Mouse (Mus musculus) small intestine, adult 10 weeks (tissue): ENCODE measurements around the gene N4bp3. TPM values are rescaled to one million over a fixed set of nuclear protein-coding genes. Genes with fewer than 3 reads are reported as not detected.

Experiments
- polyA plus RNA-seq: library from polyadenylated mRNA; stranded (reverse); fragments of 350-450 nt; fragmentation: Illumina TruSeq; extraction: RNeasy Lipid Tissue Mini Kit (QIAGEN cat#74804); gene quantifications from one replicate; pipeline ENCODE4 v1.2.3, GENCODE M21; 2014; ENCODE audit warnings: low replicate concordance

N4bp3 gene
- not detected for polyA plus RNA-seq

DNA sequence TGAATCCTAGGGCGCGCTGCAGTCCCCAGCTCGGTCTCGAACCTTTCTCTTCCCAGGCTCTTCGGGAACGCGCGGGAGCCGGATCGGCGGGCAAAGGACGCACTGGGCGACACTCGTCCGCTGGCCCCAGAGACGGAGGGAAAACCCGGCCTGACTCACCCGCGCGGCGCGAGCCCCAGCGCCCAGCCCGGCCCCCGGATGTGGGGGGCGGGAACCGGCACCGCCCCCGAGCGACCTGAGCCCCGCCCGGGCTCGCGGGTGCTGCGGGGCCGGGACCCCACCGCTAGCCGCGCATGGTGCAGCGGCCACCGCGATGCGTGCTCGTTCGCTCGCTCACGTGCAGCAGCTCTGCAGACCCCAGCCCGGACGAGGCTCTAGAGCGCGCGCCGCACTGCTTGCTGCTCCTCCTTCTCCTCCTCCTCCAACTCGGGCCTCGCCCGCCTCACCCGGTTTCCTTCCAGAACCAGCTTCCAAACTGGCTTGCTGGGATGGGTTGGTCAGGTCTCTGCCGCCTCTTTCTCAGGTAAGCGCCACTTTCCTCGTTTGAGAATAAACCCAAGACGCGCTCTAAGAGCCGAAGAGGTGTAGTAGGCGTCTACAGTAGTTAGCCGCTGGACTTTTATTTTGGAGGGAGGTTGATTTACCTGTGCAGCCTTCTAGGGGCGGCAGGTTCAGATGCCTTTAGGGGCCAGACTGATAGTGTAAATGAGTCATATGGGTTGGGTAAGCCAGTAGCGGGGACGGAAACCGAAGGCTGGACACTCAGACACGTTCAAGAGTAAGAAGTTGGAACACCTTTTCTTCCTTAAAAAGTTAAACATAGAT is at the start of gene N4bp3, which contains the start of gene D930048N14Rik:
TSS of gene N4bp3 (minus strand) at position 152 of the 825 bp plus-strand sequence.
TSS of gene D930048N14Rik (plus strand) at position 264 of the 825 bp plus-strand sequence.

DNA sequence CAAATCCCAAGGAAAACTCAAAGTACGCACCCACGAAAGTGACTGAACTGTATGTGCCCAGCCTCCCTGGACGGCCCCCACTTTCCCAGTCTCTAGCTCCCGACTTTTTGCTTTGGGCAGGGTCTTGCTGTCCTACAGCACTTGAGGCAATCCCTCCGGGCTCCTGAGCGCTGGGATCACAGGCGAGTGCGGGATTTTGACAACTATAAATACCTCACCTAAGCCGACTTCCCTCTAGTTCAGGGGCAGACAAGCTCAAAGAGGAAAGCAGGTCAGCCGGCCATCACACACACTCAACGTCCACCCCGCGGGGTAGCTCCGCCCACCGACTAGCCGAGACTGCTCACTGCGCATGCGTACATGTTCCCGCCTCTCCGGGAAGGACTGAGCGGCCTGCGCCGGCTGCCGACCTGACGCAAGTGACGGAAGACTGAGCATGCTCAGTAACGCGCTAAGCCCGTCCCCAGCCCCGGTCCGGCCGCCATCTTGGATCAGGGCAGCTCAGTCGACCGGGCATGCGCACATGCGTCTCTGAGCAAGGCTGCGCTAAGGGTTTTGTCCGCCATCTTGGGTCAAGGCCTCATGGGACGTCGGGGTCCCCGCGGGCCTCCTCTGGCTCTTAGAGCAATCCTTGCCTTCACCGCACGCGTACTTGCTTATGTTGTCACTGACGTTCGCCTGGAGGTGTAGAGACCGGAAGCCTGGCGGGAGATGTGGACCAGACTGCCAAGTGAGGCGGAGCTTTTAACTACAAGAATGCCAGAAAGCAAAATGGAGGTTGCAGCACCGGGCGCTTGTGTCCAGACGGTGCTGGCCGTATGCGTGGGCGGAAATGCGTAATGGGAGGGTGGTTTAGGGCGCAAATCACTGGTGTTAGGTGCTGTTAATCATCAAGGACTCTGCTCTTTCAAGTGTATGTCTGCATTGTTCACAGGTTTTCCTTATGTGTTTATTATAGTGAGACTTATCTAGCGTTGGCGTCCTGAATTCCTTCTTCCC is 38.0 kb upstream of the N4bp3 start, which contains the start of gene 0610009B22Rik:
TSS of gene 0610009B22Rik (minus strand) at position 545 of the 999 bp plus-strand sequence.

DNA sequence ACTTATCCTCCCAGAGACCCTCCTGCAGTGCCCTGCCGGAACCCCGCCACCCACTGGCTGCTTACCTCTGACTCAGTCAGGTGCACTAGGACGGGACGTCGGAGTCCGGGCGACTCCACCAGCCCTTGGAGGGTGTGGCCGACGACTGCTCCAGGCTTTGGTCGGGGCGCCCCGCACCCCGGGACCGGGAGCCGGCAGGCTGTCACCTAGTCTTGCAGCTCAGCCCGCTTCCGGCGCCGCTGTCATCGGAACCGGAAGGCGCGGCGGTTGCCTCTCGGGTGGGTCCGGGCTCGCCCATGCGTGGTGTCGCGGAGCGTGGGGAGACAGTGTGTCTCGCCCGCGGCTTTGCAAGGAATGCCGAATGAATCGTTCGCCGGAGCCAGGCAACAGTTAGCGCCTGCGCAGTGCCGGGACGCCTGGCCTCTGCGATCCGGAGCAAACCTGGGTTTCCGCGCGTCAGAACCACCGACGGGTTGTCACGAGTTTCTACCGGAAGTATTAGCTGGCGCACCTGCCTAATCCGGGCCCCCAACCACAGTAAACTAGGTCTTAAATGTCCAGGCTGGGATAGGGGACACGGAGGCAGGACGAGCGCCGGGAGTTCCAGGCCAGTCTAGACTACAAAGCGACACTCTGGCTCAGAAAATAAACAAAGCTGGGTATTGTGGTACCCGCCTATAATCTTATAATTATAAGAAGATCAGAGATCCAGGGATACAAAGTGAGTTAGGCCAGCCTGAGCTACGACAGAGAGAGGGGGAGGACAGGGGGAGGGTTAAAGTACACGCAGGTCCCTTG is 14.9 kb downstream of the N4bp3 start, which contains the start of gene Rmnd5b:
TSS of gene Rmnd5b (minus strand) at position 372 of the 798 bp plus-strand sequence.

DNA sequence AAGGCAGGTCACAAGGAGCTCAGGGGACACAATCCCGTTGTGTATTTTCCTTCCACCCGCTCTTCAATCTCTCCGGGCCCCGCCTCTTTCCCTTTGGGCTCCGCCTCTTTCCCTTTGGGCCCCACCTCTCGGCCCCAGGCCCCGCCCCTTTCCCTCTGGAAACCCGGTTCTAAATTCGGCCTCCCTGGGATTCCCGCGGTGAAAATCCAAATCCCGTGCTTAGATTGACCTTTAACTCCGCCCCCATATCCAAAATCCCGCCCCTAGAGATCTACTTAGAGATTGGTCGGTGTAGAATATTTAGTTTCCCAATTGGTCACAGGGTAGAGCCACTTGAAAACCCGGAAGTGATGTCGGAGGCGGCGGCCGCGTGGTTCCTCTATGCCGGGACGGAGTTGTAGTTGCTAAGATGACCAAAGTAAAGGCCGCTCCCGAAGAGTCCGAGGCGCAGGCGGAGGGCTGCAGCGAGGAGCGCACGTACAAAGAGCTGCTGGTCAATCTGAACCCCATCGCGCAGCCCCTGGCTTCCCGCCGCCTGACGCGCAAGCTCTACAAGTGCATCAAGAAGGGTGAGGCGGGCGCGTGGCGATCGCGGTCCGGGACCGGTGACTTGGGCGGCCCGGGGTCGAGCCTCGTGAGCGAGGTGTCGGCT is 31.1 kb downstream of the N4bp3 start, which contains the start of gene Nhp2:
TSS of gene Nhp2 (plus strand) at position 327 of the 652 bp plus-strand sequence.

DNA sequence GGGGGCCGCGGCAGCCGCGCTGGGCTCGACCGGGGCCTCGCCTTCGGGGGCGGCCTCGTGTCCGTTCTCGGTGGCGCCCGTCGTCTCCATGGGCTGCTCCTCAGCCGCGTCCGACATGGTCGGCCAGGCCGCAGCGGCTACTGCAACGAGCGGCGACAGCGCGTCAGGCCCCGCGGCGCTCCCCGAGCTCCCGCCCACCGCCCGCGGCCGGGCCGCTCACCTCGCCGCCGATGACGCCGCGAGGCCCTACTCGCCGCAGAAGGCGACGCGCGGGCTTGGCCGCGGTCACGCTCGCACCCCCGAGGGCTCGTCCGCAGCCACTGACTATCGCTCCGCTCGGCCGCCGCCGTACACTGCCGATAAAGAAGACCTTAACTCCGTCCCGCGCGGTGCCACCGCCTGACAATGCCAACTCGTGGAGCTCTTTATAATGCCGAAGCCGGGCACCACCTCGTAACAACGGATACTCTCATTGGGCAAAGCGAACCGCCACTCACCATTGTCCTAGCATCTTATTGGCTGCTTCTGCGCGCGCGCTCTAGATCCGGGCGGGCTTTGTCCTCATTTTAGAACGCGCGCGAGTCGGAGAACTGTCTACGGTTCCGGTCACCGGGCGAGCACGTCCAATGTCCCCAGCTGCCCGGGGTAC is 44.1 kb downstream of the N4bp3 start, which contains the start of gene Hnrnpab:
TSS of gene Hnrnpab (minus strand) at position 401 of the 649 bp plus-strand sequence.

Other genes starting within 250 kb of the N4bp3 start
- gene Phykpl, start 66.1 kb downstream of the N4bp3 start, polyA plus RNA-seq, result 18.0 TPM
- gene Hnrnpab, start 44.0 kb downstream of the N4bp3 start, polyA plus RNA-seq, result 323 TPM
- 0.59 TPM for gene Nhp2, start 31.1 kb downstream of the N4bp3 start, polyA plus RNA-seq
- 3.4 TPM for gene Rmnd5b, start 14.9 kb downstream of the N4bp3 start, polyA plus RNA-seq
- 0.74 TPM for gene D930048N14Rik, start 112 bp upstream of the N4bp3 start, polyA plus RNA-seq
- 78.4 TPM for gene 0610009B22Rik, start 38.0 kb upstream of the N4bp3 start, polyA plus RNA-seq
- gene Sec24a, start 112.8 kb upstream of the N4bp3 start, polyA plus RNA-seq, result 142 TPM
- gene Sar1b, start 112.8 kb upstream of the N4bp3 start, polyA plus RNA-seq, result 947 TPM
- 1.9 TPM for gene Jade2, start 206.8 kb upstream of the N4bp3 start, polyA plus RNA-seq